ENCODE assay signal across 8 mouse cellular contexts in genomic region chr10:80938831-80939550, GRCm38 (mm10). TPM values are rescaled to one million over a fixed set of nuclear protein-coding genes. Genes with fewer than 3 reads are reported as not detected.
DNase-seq lines count a peak whose midpoint lies in the region; ATAC-seq lines count a peak whose summit lies in the region.

No protein-coding gene starts in this region.

- H3K4me2 ChIP-seq in hindbrain, embryonic 11.5 days (replicated peaks; ENCODE audit: low read depth, low read length) = peak overlapping the region; percentile 63
- peak overlapping the region; percentile 74 for H3K4me2 ChIP-seq in midbrain, embryonic 11.5 days

- H3K9me3 ChIP-seq in hindbrain, embryonic 11.5 days (ENCODE audit: control insufficient read depth, low read length) = no peaks in the 10 kb centered on the region
- H3K9me3 ChIP-seq in midbrain, embryonic 11.5 days (ENCODE audit: control insufficient read depth, low read length) = no peaks in the 10 kb centered on the region

- 11% methylated on average over 15 of the region's 15 CpGs for WGBS in hindbrain, embryonic 11.5 days
- WGBS in midbrain, embryonic 11.5 days = 13% methylated on average over 15 of the region's 15 CpGs

- H3K36me3 ChIP-seq in hindbrain, embryonic 11.5 days (ENCODE audit: control insufficient read depth, insufficient read depth, low read length) = no peaks in the 10 kb centered on the region
- no peaks in the 10 kb centered on the region for H3K36me3 ChIP-seq in midbrain, embryonic 11.5 days (ENCODE audit: control insufficient read depth, insufficient read depth, low read length)

- peak; percentile 63 for ATAC-seq in hindbrain, embryonic 11.5 days (ENCODE audit: low FRiP score)
- ATAC-seq in midbrain, embryonic 11.5 days (ENCODE audit: low FRiP score) = peak; percentile 36

- no peak overlapping the region for H3K27ac ChIP-seq in hindbrain, embryonic 11.5 days (ENCODE audit: low read depth, low read length)
- H3K27ac ChIP-seq in midbrain, embryonic 11.5 days (ENCODE audit: low read depth, low read length) = no peak overlapping the region

- H3K27me3 ChIP-seq in hindbrain, embryonic 11.5 days (ENCODE audit: control insufficient read depth, insufficient read depth, low read length) = peaks cover 43% of the 10 kb centered on the region
- H3K27me3 ChIP-seq in midbrain, embryonic 11.5 days (ENCODE audit: control insufficient read depth, insufficient read depth, low read length) = peaks cover 51% of the 10 kb centered on the region

- H3K4me3 ChIP-seq in hindbrain, embryonic 11.5 days (ENCODE audit: low read depth, low read length) = peak overlapping the region; percentile 31; the same call in 1 of the 2 replicates
- no peak overlapping the region for H3K4me3 ChIP-seq in midbrain, embryonic 11.5 days (ENCODE audit: low read depth, low read length)

- H3K4me1 ChIP-seq in hindbrain, embryonic 11.5 days (replicated peaks; ENCODE audit: control insufficient read depth, insufficient read depth, low read length) = peaks cover 19% of the 10 kb centered on the region
- peaks cover 20% of the 10 kb centered on the region for H3K4me1 ChIP-seq in midbrain, embryonic 11.5 days (ENCODE audit: control insufficient read depth, insufficient read depth, low read length)

- H3K9ac ChIP-seq in hindbrain, embryonic 11.5 days (ENCODE audit: low read depth, low read length) = no peak overlapping the region
- peak overlapping the region; percentile 18; the same call in 1 of the 2 replicates for H3K9ac ChIP-seq in midbrain, embryonic 11.5 days (ENCODE audit: low read length)

- DNase-seq in kidney, postnatal 10 days = peak; percentile 47
- DNase-seq in kidney, adult 9 months = no peak
- peak; percentile 59 for DNase-seq in ZHBTc4 (ENCODE audit: low read depth, low spot score)
- peak; percentile 58 for DNase-seq in hindbrain, embryonic 11.5 days (ENCODE audit: low spot score)
- peak; percentile 91 for DNase-seq in midbrain, embryonic 11.5 days (ENCODE audit: low spot score, missing footprints)
- DNase-seq in frontal cortex, postnatal 36 days (ENCODE audit: low spot score in 2 of 2) = no peak
- no peak for DNase-seq in right cerebral cortex, postnatal 10 days (ENCODE audit: low spot score in 2 of 2)
- no peak for DNase-seq in kidney, adult 18-20 months

RNA-seq across cellular contexts. Expression of gene Gadd45b, which starts 9.1 kb away (rescaled TPM):
- polyA plus RNA-seq in hindbrain, embryonic 11.5 days (2014; fragmentation: Nextera tagmentation; extraction: Ambion mirVana) = 13.8 and 14.6 TPM in 2 replicates
- polyA plus RNA-seq in midbrain, embryonic 11.5 days (2014; fragmentation: Nextera tagmentation; extraction: Ambion mirVana) = 10.1 and 11.3 TPM in 2 replicates

RNA-seq across cellular contexts. Expression of gene Lmnb2, which starts 20.9 kb away (rescaled TPM):
- polyA plus RNA-seq in hindbrain, embryonic 11.5 days (2014; fragmentation: Nextera tagmentation; extraction: Ambion mirVana) = 14.6 and 19.0 TPM in 2 replicates
- polyA plus RNA-seq in midbrain, embryonic 11.5 days (2014; fragmentation: Nextera tagmentation; extraction: Ambion mirVana) = 19.4 and 19.7 TPM in 2 replicates

RNA-seq across cellular contexts. Expression of gene Timm13, which starts 38.2 kb away (rescaled TPM):
- polyA plus RNA-seq in hindbrain, embryonic 11.5 days (2014; fragmentation: Nextera tagmentation; extraction: Ambion mirVana) = 328 and 353 TPM in 2 replicates
- 321 and 347 TPM in 2 replicates for polyA plus RNA-seq in midbrain, embryonic 11.5 days (2014; fragmentation: Nextera tagmentation; extraction: Ambion mirVana)

Comparison
In these comparisons a context has a peak if more than half of its experiments do, and no peak if none do; other contexts are left out.
1. DNase-seq: peak in kidney, postnatal 10 days (single experiment), ZHBTc4 (single experiment), hindbrain, embryonic 11.5 days (single experiment) and midbrain, embryonic 11.5 days (single experiment); none in kidney, adult 9 months (single experiment), frontal cortex, postnatal 36 days (0 of 2), right cerebral cortex, postnatal 10 days (0 of 2) and kidney, adult 18-20 months (single experiment).